Mouse (Mus musculus) lung, adult 2 months (tissue): ENCODE results near the gene Tmc1.

ENCODE experiments used
- CTCF ChIP-seq: fragments of 200-500 bp; IDR thresholded peaks from 2 replicates; pipeline ENCODE4 v1.5.1; 2011; ENCODE audit warnings: mild to moderate bottlenecking, low read length, control low read depth; ENCODE audit not compliant: insufficient read depth
- POLR2A ChIP-seq: fragments of 200-500 bp; IDR thresholded peaks from 2 replicates; pipeline ENCODE4 v1.6.1; 2011; ENCODE audit warnings: low read depth, mild to moderate bottlenecking, control low read depth, low read length, borderline replicate concordance; ENCODE audit errors: extremely low read depth

- TF ChIP-seq POLR2A (no peak), CTCF (no peak)
These were observed 38.9 kb downstream of the Tmc1 start for GRCm38 (mm10) chr19:20915151-20915550.
